Mouse (Mus musculus): ENCODE results near the gene Rhox2f. TPM values are rescaled to one million over a fixed set of nuclear protein-coding genes. Genes with fewer than 3 reads are reported as not detected.
"Not testable (repeated sequence)": the region's sequence is repeated elsewhere in the genome, so short reads cannot be mapped to it uniquely, and the experiment has no call there.

Gene Rhox2f
- not detected in 2 replicates for polyA plus RNA-seq (2016; fragmentation: Nextera tagmentation; extraction: Ambion mirVana)

GRCm38 (mm10) chrX:37571105-37571504, at the start of gene Rhox2f:
Rhox2f (plus strand) TSS chrX:37571405.
- ATAC-seq (ENCODE audit: insufficient number of reproducible peaks, insufficient read depth, low FRiP score, low TSS enrichment, low read depth); H3K4me1 ChIP-seq (replicated peaks); H3K4me2 ChIP-seq; H3K9ac ChIP-seq (replicated peaks); H3K27ac ChIP-seq; H3K36me3 ChIP-seq; H3K9me3 ChIP-seq; H3K4me3 ChIP-seq (replicated peaks); H3K27me3 ChIP-seq: not testable (repeated sequence)
- WGBS, result 92% methylated on average over 8 of the region's 8 CpGs

GRCm38 (mm10) chrX:37530152-37530551, 41.1 kb upstream of the Rhox2f start, which contains the start of gene Rhox2e:
Rhox2e (plus strand) TSS chrX:37530452.
- ATAC-seq (ENCODE audit: insufficient number of reproducible peaks, insufficient read depth, low FRiP score, low TSS enrichment, low read depth); H3K9me3 ChIP-seq; H3K4me3 ChIP-seq (replicated peaks); H3K4me1 ChIP-seq (replicated peaks); H3K9ac ChIP-seq (replicated peaks); H3K4me2 ChIP-seq; H3K27ac ChIP-seq; H3K27me3 ChIP-seq; H3K36me3 ChIP-seq: not testable (repeated sequence)
- 88% methylated on average over 2 of the region's 8 CpGs for WGBS

- not testable (repeated sequence) for H3K27ac ChIP-seq; H3K9ac ChIP-seq (replicated peaks); H3K4me2 ChIP-seq; H3K4me3 ChIP-seq (replicated peaks); ATAC-seq (ENCODE audit: insufficient number of reproducible peaks, insufficient read depth, low FRiP score, low TSS enrichment, low read depth); H3K27me3 ChIP-seq; H3K4me1 ChIP-seq (replicated peaks); H3K36me3 ChIP-seq; H3K9me3 ChIP-seq
- no CpG with 5 or more reads among the region's 4 CpGs for WGBS
These were observed 29.5 kb upstream of the Rhox2f start, which contains the start of gene Rhox3e for GRCm38 (mm10) chrX:37541719-37542118. Rhox3e (plus strand) TSS chrX:37542019.

GRCm38 (mm10) chrX:37557112-37557511, 14.1 kb upstream of the Rhox2f start, which contains the start of gene Rhox4e:
Rhox4e (plus strand) TSS chrX:37557412.
- not testable (repeated sequence) for H3K4me3 ChIP-seq (replicated peaks); H3K4me2 ChIP-seq; H3K27ac ChIP-seq; H3K9me3 ChIP-seq; H3K4me1 ChIP-seq (replicated peaks); H3K36me3 ChIP-seq; ATAC-seq (ENCODE audit: insufficient number of reproducible peaks, insufficient read depth, low FRiP score, low TSS enrichment, low read depth); H3K9ac ChIP-seq (replicated peaks); H3K27me3 ChIP-seq
- 96% methylated on average over 10 of the region's 18 CpGs for WGBS

- not testable (repeated sequence) for H3K27ac ChIP-seq; H3K4me2 ChIP-seq; H3K27me3 ChIP-seq; H3K9me3 ChIP-seq; H3K4me1 ChIP-seq (replicated peaks); ATAC-seq (ENCODE audit: insufficient number of reproducible peaks, insufficient read depth, low FRiP score, low TSS enrichment, low read depth); H3K4me3 ChIP-seq (replicated peaks); H3K36me3 ChIP-seq; H3K9ac ChIP-seq (replicated peaks)
- 34% methylated on average over 2 of the region's 2 CpGs for WGBS
These were observed 1.4 kb downstream of the Rhox2f start for GRCm38 (mm10) chrX:37572638-37573037.

- not testable (repeated sequence) for H3K27me3 ChIP-seq; H3K36me3 ChIP-seq; H3K9me3 ChIP-seq; ATAC-seq (ENCODE audit: insufficient number of reproducible peaks, insufficient read depth, low FRiP score, low TSS enrichment, low read depth); H3K4me3 ChIP-seq (replicated peaks); H3K27ac ChIP-seq; H3K4me1 ChIP-seq (replicated peaks); H3K9ac ChIP-seq (replicated peaks); H3K4me2 ChIP-seq
These were observed 9.5 kb downstream of the Rhox2f start, which contains the start of gene Rhox3f for GRCm38 (mm10) chrX:37580692-37581091. Rhox3f (plus strand) TSS chrX:37580992.

- not testable (repeated sequence) for H3K4me1 ChIP-seq (replicated peaks); H3K4me2 ChIP-seq; H3K36me3 ChIP-seq; H3K27ac ChIP-seq; H3K9ac ChIP-seq (replicated peaks); H3K27me3 ChIP-seq; ATAC-seq (ENCODE audit: insufficient number of reproducible peaks, insufficient read depth, low FRiP score, low TSS enrichment, low read depth); H3K4me3 ChIP-seq (replicated peaks); H3K9me3 ChIP-seq
- 94% methylated on average over 18 of the region's 19 CpGs for WGBS
These were observed 36.4 kb downstream of the Rhox2f start, which contains the start of gene Rhox4f for GRCm38 (mm10) chrX:37607604-37608003. Rhox4f (minus strand) TSS chrX:37607704.

Other genes starting within 250 kb of the Rhox2f start
- not detected in 2 replicates for gene Rhox3a2, start 191.4 kb upstream of the Rhox2f start, polyA plus RNA-seq (2016; fragmentation: Nextera tagmentation; extraction: Ambion mirVana)
- not detected in 2 replicates for gene Rhox4a2, start 180.6 kb upstream of the Rhox2f start, polyA plus RNA-seq (2016; fragmentation: Nextera tagmentation; extraction: Ambion mirVana)
- not detected in 2 replicates for gene Rhox2b, start 159.3 kb upstream of the Rhox2f start, polyA plus RNA-seq (2016; fragmentation: Nextera tagmentation; extraction: Ambion mirVana)
- 0.30 TPM in 1 of 2 replicates, not detected in the other for gene Rhox4b, start 138.9 kb upstream of the Rhox2f start, polyA plus RNA-seq (2016; fragmentation: Nextera tagmentation; extraction: Ambion mirVana)
- gene Rhox2c, start 117.7 kb upstream of the Rhox2f start, polyA plus RNA-seq (2016; fragmentation: Nextera tagmentation; extraction: Ambion mirVana), result not detected in 2 replicates
- not detected in 2 replicates for gene Rhox3c, start 112.8 kb upstream of the Rhox2f start, polyA plus RNA-seq (2016; fragmentation: Nextera tagmentation; extraction: Ambion mirVana)
- gene Rhox4c, start 91.1 kb upstream of the Rhox2f start, polyA plus RNA-seq (2016; fragmentation: Nextera tagmentation; extraction: Ambion mirVana), result not detected in 2 replicates
- not detected in 2 replicates for gene Rhox2d, start 78.0 kb upstream of the Rhox2f start, polyA plus RNA-seq (2016; fragmentation: Nextera tagmentation; extraction: Ambion mirVana)
- not detected in 2 replicates for gene Rhox4d, start 57.0 kb upstream of the Rhox2f start, polyA plus RNA-seq (2016; fragmentation: Nextera tagmentation; extraction: Ambion mirVana)
- not detected in 2 replicates for gene Rhox2e, start 41.0 kb upstream of the Rhox2f start, polyA plus RNA-seq (2016; fragmentation: Nextera tagmentation; extraction: Ambion mirVana)
- gene Rhox3e, start 29.4 kb upstream of the Rhox2f start, polyA plus RNA-seq (2016; fragmentation: Nextera tagmentation; extraction: Ambion mirVana), result not detected in 2 replicates
- not detected in 2 replicates for gene Rhox4e, start 14.0 kb upstream of the Rhox2f start, polyA plus RNA-seq (2016; fragmentation: Nextera tagmentation; extraction: Ambion mirVana)
- not detected in 2 replicates for gene Rhox3f, start 9.6 kb downstream of the Rhox2f start, polyA plus RNA-seq (2016; fragmentation: Nextera tagmentation; extraction: Ambion mirVana)
- not detected in 2 replicates for gene Rhox4f, start 36.3 kb downstream of the Rhox2f start, polyA plus RNA-seq (2016; fragmentation: Nextera tagmentation; extraction: Ambion mirVana)
- gene Rhox3g, start 57.2 kb downstream of the Rhox2f start, polyA plus RNA-seq (2016; fragmentation: Nextera tagmentation; extraction: Ambion mirVana), result not detected in 2 replicates
- gene Rhox2g, start 72.1 kb downstream of the Rhox2f start, polyA plus RNA-seq (2016; fragmentation: Nextera tagmentation; extraction: Ambion mirVana), result not detected in 2 replicates
- not detected in 2 replicates for gene Rhox4g, start 79.9 kb downstream of the Rhox2f start, polyA plus RNA-seq (2016; fragmentation: Nextera tagmentation; extraction: Ambion mirVana)
- not detected in 2 replicates for gene Rhox3h, start 97.4 kb downstream of the Rhox2f start, polyA plus RNA-seq (2016; fragmentation: Nextera tagmentation; extraction: Ambion mirVana)
- gene Rhox2h, start 101.9 kb downstream of the Rhox2f start, polyA plus RNA-seq (2016; fragmentation: Nextera tagmentation; extraction: Ambion mirVana), result not detected in 2 replicates
- 0.58 and 0.90 TPM in 2 replicates for gene Rhox5, start 233.4 kb downstream of the Rhox2f start, polyA plus RNA-seq (2016; fragmentation: Nextera tagmentation; extraction: Ambion mirVana)

Measured in limb, embryonic 12.5 days (tissue).